Mouse (Mus musculus): ENCODE measurements around the gene B4galnt3.

GRCm38 (mm10) chr6:120174028-120174601 is 120.2 kb downstream of the B4galnt3 start:
- TF ChIP-seq CTCF (IDR thresholded peaks at IDR 0.05; ENCODE audit: low read depth, low read length) (no peak), EP300 (IDR thresholded peaks at IDR 0.05; ENCODE audit: insufficient read depth, low read depth, low read length) (no peak), POLR2A (IDR thresholded peaks at IDR 0.05; ENCODE audit: insufficient read depth, low read length) (no peak)

Data from ES-Bruce4 (cell line).